Mouse (Mus musculus) ovary, postnatal 14 days (tissue): Measurements from ENCODE around the gene Tmem211.

Source experiments
- DNase-seq: peaks from one replicate; pipeline ENCODE4 v3.0.0; 2022; ENCODE audit warnings: low spot score

The Tmem211 gene

DNA sequence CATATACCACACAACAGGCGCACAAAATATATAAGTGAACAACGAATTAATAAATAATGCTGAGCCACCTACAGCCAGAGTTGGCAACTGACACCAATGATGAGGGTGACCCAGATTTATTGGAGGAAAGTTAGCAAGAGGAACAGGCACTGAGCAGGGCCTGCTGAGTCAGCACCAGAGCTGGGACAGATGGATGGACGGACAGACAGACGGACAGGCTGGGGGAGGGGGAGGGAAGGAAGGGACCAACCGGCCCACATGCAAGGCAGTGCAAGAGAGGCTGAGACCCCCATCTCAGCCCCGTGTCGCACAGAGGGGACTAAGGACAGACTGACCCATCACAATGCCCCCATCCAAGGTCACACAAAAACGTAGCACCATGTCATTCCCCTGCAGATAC is 12.7 kb upstream of the Tmem211 start:
- no peak for DNase-seq

DNA sequence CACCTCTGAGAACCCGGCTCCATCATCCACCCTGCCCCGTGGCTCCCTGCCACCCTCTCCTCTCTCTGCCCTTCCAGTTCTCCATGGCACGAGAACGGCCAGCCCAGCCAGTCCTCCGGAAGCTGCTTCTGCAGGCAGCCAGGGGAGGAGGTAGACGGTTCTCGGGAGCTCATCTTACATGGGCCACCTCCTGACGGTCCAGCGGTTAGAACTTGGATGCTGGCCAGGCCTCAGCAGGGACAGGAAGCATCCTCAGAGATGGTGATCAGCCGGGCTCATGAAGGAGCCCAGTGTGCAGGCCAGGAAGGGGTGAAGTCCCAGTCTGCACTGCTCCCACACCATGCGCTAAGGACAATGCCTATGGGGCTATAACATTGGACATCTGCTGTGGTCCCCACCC is 12.3 kb upstream of the Tmem211 start:
- no peak for DNase-seq

- no peak for DNase-seq
These were observed 11.1 kb upstream of the Tmem211 start for GRCm38 (mm10) chr5:113215610-113216011.

GRCm38 (mm10) chr5:113216328-113216960 is 10.3 kb upstream of the Tmem211 start:
- DNase-seq, result no peak

DNA sequence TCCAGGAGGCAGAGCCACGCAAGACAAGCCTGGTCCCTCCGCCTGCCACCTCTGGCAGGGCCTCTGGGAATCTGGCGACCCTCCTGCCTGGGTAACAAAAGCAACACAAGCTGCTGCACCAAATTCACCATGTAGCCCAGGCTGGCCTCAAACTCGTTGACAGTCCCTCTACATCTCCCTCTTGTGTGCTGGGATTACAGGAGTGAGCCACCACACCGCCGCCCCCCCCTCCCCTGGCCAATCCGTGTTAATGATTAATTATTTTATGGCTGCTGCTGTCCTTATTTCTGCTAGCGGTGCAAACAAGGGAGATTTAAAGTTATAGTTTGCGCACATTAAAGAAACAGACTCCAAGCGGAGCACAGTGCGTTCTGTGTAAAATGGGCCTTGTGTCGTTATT is 9.6 kb upstream of the Tmem211 start:
- DNase-seq, result no peak

DNA sequence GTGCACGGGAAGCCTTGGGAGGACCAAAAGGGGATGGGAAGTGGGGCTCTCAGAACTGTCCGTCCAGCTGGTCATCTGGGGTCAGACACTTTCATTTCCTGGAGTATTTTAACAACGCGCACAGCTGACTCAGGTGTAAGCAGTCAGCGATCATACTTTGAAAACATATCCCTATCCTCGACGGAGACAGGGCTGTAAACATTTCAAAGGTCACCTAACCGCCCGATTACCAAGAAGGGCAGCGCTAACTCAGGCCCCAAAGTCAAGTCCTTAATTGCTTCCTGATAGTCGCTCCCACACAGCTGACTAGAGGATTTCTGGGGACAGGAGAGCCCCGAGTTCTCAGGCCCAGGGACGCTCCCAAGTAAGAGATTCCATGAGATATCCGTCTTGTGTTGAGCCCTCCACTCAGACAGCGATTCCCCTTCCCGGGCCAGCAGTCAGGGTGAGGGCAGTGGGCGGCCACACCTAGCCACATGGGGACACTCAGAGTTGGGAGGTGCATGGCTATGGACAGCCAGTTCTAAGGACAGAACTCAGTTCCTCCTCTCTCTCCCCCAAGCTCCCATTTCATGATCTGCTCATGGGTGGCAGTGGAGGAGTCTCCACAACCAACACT is 8.0 kb upstream of the Tmem211 start:
- no peak for DNase-seq

GRCm38 (mm10) chr5:113219450-113219849 is 7.3 kb upstream of the Tmem211 start:
- no peak for DNase-seq

DNA sequence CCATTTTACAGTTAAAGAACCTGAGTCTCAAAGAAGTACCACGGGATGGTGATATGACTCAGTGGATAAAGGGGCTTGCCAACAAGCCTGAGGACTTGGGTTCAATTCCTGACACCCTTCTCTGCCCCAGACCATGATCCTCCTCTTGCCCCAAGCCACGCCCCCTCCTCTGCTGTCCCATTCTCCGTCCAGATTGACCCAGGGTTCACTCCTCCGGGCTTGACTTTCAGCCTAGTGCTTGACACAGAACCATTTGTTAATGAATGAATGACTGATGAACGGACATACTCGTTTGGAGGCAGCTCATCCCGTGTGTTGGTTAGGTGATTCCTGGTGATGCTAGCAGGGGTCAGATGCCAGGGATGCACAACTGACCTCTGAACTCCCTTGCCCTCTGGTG is 6.8 kb upstream of the Tmem211 start:
- DNase-seq, result no peak

- no peak for DNase-seq
These were observed 6.1 kb upstream of the Tmem211 start for GRCm38 (mm10) chr5:113220383-113221146.

- DNase-seq, result peak; percentile 82
These were observed 5.4 kb upstream of the Tmem211 start, which contains the start of gene 2900026A02Rik for GRCm38 (mm10) chr5:113221147-113221865. TSS of gene 2900026A02Rik (minus strand) at chr5:113221236.

- no peak for DNase-seq
These were observed 2.8 kb upstream of the Tmem211 start for GRCm38 (mm10) chr5:113223888-113224287.

- DNase-seq, result no peak
These were observed 1.4 kb upstream of the Tmem211 start for GRCm38 (mm10) chr5:113225271-113225670.

DNA sequence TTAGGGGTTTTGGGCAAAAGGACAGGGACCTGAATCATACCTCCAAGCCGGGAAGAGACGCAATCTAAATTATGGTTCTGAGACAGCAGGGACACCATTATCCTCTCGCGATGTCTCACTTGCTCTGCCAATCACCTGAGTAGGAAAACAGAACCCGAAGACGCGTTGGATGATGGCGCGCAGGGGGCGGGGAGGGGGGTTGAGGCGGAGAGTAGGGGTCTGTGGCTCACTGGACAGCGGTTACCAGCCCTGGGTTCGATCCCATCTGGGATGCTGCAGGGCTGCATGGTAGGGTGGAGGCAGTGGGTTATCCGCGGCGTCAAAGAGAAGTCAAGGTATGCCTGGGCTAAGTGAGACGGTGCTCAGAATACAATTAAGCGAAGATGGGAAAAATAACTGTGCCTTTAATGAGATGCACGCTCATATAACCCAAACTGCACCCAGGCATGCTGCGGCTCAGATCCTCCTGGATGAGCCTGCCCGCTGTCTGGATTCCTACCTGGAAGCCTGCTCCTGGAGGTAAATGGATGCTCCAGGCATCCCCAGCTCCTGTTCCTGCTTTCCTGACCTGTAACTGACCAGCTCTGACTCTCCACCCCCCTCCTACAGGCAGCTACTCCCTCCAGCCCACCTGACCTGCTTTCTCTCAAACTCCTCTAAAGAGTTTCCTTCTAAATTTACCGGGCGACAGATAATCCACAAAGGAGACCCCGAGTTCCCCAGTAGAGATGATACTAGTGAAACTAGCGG is 848 bp upstream of the Tmem211 start:
- DNase-seq, result no peak

DNA sequence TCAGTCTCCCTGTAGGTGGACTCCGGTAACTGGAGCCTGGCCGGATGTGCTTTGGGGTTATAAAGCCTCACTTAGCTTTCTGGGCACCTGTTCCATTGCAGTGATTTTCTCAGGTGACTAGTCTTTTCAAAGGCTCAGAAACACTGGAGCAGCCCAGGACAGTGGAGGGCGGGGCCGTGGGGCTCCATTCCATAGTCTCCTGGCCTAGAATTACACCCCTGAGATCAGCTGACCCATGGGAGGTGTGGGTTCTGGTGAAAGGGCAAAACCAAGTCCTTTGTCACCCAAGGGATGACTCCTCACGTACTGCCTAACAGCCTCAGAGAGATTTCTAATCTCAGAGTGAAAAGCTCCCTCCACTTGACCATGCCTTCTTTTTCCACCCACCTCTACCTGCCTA is 3.5 kb downstream of the Tmem211 start:
- no peak for DNase-seq

DNA sequence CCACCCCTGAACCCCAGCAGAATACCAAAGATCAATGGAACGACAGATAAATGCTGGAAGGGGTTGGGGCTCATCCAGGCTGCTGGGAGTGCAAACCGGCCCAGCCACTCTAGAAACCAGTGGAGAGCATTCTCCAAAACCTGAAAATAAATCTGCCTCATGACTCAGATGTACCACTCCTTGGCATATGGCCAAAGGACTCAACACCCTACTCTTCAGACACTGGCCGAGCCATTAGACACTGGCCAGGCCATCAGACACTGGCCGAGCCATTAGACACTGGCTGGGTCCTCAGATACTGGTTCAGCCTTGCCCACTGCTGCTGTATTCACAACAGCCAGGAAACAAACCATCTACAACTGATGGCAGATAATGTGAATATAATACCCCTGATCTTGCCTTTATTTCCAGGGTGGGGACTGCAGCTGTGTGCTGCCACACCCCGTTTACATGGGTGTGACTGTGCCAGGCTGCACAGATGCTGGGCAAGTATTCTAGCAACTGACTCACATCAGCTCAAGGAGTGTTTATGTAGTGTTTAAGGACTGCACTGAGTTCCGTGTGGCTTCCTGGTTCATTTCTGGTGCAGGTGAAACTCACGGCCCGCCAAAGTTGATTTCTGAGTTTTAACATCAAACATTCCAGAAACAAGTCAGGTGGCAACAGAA is 22.7 kb downstream of the Tmem211 start:
- no peak for DNase-seq

- DNase-seq, result no peak
These were observed 24.1 kb downstream of the Tmem211 start for GRCm38 (mm10) chr5:113250806-113251205.

DNA sequence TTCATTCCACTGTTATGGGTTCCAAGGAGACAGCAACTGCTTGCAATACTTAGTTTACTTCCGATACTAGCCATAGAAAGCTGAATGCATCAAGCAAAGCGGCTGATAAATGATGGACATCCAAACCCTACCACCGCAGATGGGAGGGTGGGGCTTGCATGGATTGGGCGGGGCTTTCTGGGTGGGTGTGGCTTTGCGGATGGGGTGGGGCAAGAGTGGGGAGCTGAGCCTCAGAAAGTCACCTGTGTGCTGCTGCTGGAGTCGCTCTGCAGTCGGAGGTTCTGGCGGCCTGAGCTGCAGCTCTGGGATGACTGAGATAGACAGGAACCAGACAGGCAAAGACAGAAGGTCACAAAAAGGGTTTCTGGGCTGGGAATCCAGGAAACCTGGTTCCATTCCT is 38.9 kb downstream of the Tmem211 start:
- DNase-seq, result no peak

DNA sequence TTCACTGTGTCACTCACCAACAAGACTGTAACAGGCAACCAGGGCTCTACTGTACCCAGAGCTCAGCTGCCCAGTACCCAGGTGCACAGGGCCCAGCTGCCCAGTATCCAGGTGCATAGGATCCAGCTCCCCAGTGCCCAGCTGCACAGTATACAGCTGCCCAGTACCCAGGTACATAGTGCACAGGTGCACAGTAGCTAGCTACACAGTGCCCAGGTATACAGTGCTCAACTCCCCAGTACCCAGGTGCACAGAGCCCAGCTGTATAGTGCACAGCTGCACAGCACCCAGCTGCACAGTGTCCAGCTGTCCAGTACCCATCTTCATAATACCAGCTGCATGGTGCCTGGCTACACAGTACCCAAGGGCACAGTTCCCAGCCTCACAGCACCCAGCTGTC is 41.5 kb downstream of the Tmem211 start:
- no peak for DNase-seq

DNA sequence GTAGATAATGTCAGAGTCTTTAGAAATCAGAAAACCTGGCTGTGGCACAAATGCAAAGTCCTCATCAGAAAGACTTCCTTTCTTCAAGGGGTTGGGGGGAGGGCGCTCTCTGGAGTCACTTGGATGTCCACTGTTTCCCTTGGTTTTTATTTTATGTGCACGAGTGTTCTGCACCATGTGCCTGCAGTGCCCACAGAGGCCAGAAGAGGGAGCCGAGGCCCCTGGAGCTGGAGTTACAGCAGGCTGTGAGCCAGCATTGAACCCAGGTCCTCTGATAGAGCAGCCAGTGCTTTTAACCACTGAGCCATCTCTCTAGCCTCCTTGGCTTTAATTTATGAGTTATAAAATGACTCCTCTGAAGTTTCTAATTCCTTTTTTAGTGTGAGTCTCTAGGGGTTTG is 43.3 kb downstream of the Tmem211 start:
- no peak for DNase-seq

GRCm38 (mm10) chr5:113271207-113271811 is 44.6 kb downstream of the Tmem211 start:
- DNase-seq, result no peak

- no peak for DNase-seq
These were observed 49.1 kb downstream of the Tmem211 start for GRCm38 (mm10) chr5:113275839-113276238.
